Mouse (Mus musculus) liver, postnatal 0 days (tissue): ENCODE measurements around the gene Kctd4. TPM values are rescaled to one million over a fixed set of nuclear protein-coding genes. Genes with fewer than 3 reads are reported as not detected.

Source experiments
- ATAC-seq: fragments of 200-750 bp; cut with Nextera tagmentation; 2 replicates; pipeline ENCODE4 v1.8.0; 2017; ENCODE audit warnings: mild to moderate bottlenecking, moderate library complexity
- DNase-seq: peaks from one replicate; pipeline ENCODE4 v3.0.0-alpha.2; 2016
- H3K27ac ChIP-seq: fragments of 300-500 bp; sonication (generic); 2 replicates; pipeline ENCODE4 v1.5.1; 2014; ENCODE audit warnings: antibody characterized with exemption, moderate library complexity, mild to moderate bottlenecking, low read depth
- H3K27me3 ChIP-seq: fragments of 300-500 bp; sonication (generic); 2 replicates; pipeline ENCODE4 v1.6.1; 2014; ENCODE audit warnings: low read length, control low read depth, mixed read lengths; ENCODE audit not compliant: insufficient read depth
- H3K36me3 ChIP-seq: fragments of 300-500 bp; sonication (generic); replicated peaks from 2 replicates; pipeline ENCODE4 v1.6.1; 2014; ENCODE audit warnings: mild to moderate bottlenecking, control low read depth, low read length, moderate library complexity, mixed read lengths; ENCODE audit not compliant: insufficient read depth
- H3K4me1 ChIP-seq: fragments of 300-500 bp; sonication (generic); 2 replicates; pipeline ENCODE4 v1.6.1; 2014; ENCODE audit warnings: antibody characterized with exemption, mild to moderate bottlenecking, control low read depth; ENCODE audit not compliant: insufficient read depth
- H3K4me2 ChIP-seq: fragments of 300-500 bp; sonication (generic); 2 replicates; pipeline ENCODE4 v1.6.1; 2014; ENCODE audit warnings: low read depth, mild to moderate bottlenecking, low read length, moderate library complexity, mixed read lengths
- H3K4me3 ChIP-seq: fragments of 300-500 bp; sonication (generic); 2 replicates; pipeline ENCODE4 v1.5.1; 2014; ENCODE audit warnings: low read depth, low read length
- H3K9ac ChIP-seq: fragments of 300-500 bp; sonication (generic); replicated peaks from 2 replicates; pipeline ENCODE4 v1.6.1; 2014; ENCODE audit warnings: mild to moderate bottlenecking, moderate library complexity
- H3K9me3 ChIP-seq: fragments of 300-500 bp; sonication (generic); 2 replicates; pipeline ENCODE4 v1.6.1; 2016; ENCODE audit warnings: mild to moderate bottlenecking, control low read depth, low read length, mixed read lengths
- CTCF ChIP-seq: sonication (generic); IDR thresholded peaks from 2 replicates; pipeline ENCODE4 v1.5.1; 2016; ENCODE audit warnings: antibody characterized with exemption, low read depth
- EP300 ChIP-seq: IDR thresholded peaks from 2 replicates; pipeline ENCODE4 v1.6.1; 2016; ENCODE audit warnings: antibody characterized with exemption, low read depth, mild to moderate bottlenecking
- WGBS: fragments of 180-500 bp; shearing (Covaris S2); extraction: QIAGEN DNeasy Blood & Tissue Kit; methylation state at CpG from one replicate; pipeline ENCODE4 v1.1.7; 2014; ENCODE audit not compliant: insufficient replicate concordance; 5-methylcytosine and 5-hydroxymethylcytosine counted together
- polyA plus RNA-seq: library from polyadenylated mRNA; unstranded; fragments of >200 nt; fragmentation: Nextera tagmentation; extraction: Ambion mirVana; gene quantifications from 2 replicates; pipeline ENCODE4 v1.2.1, GENCODE M21; 2015

The Kctd4 gene
- polyA plus RNA-seq, 1 experiment from 2014 or later, result 0.18 TPM

- Histone ChIP-seq H3K27ac (no peak overlapping the region), H3K36me3 (no peaks in the 10 kb centered on the region), H3K4me3 (no peak overlapping the region), H3K27me3 (no peaks in the 10 kb centered on the region), H3K9me3 (no peaks in the 10 kb centered on the region), H3K4me1 (peaks cover 6% of the 10 kb centered on the region; the same call in 1 of the 2 replicates), H3K9ac (no peak overlapping the region), H3K4me2 (no peak overlapping the region)
- no peak for DNase-seq
- no peak for ATAC-seq
- 90% methylated on average over 9 of the region's 9 CpGs for WGBS
- TF ChIP-seq CTCF (no peak), EP300 (no peak)
Measured at GRCm38 (mm10) chr14:75962250-75962649, 7.4 kb downstream of the Kctd4 start.

- WGBS, result 80% methylated on average over 5 of the region's 5 CpGs
- H3K4me3 ChIP-seq, result no peak overlapping the region
- peaks cover 6% of the 10 kb centered on the region; the same call in 1 of the 2 replicates for H3K4me1 ChIP-seq
- H3K27ac ChIP-seq, result no peak overlapping the region
- H3K9me3 ChIP-seq, result no peaks in the 10 kb centered on the region
- H3K27me3 ChIP-seq, result no peaks in the 10 kb centered on the region
- no peak overlapping the region for H3K4me2 ChIP-seq
- H3K36me3 ChIP-seq, result no peaks in the 10 kb centered on the region
- ATAC-seq (no peak), DNase-seq (no peak)
- TF ChIP-seq CTCF (no peak), EP300 (no peak)
- no peak overlapping the region for H3K9ac ChIP-seq
Measured at GRCm38 (mm10) chr14:75963215-75963614, 8.4 kb downstream of the Kctd4 start.

GRCm38 (mm10) chr14:75964000-75964399 lies 9.2 kb downstream of the Kctd4 start:
- Histone ChIP-seq H3K27me3 (no peaks in the 10 kb centered on the region), H3K4me3 (no peak overlapping the region), H3K36me3 (no peaks in the 10 kb centered on the region), H3K4me2 (no peak overlapping the region), H3K27ac (no peak overlapping the region), H3K9me3 (no peaks in the 10 kb centered on the region), H3K4me1 (peaks cover 6% of the 10 kb centered on the region; the same call in 1 of the 2 replicates), H3K9ac (no peak overlapping the region)
- ATAC-seq (no peak), DNase-seq (no peak)
- 69% methylated on average over 5 of the region's 5 CpGs for WGBS
- TF ChIP-seq CTCF, result no peak
- TF ChIP-seq EP300, result no peak

- Histone ChIP-seq H3K27ac (no peak overlapping the region), H3K9ac (no peak overlapping the region), H3K4me2 (no peak overlapping the region), H3K27me3 (no peaks in the 10 kb centered on the region), H3K4me1 (peaks cover 4% of the 10 kb centered on the region; the same call in 1 of the 2 replicates), H3K36me3 (no peaks in the 10 kb centered on the region), H3K9me3 (no peaks in the 10 kb centered on the region), H3K4me3 (no peak overlapping the region)
- no peak for DNase-seq
- 82% methylated on average over 1 of the region's 1 CpGs for WGBS
- TF ChIP-seq CTCF, result no peak
- TF ChIP-seq EP300, result no peak
- ATAC-seq, result no peak
Measured at GRCm38 (mm10) chr14:75964433-75964832, 9.6 kb downstream of the Kctd4 start.

GRCm38 (mm10) chr14:75967291-75967690 lies 12.5 kb downstream of the Kctd4 start:
- Histone ChIP-seq H3K4me3 (no peak overlapping the region), H3K9me3 (no peaks in the 10 kb centered on the region), H3K9ac (no peak overlapping the region), H3K27me3 (no peaks in the 10 kb centered on the region), H3K4me2 (no peak overlapping the region), H3K27ac (no peak overlapping the region), H3K36me3 (no peaks in the 10 kb centered on the region), H3K4me1 (no peaks in the 10 kb centered on the region)
- 76% methylated on average over 5 of the region's 5 CpGs for WGBS
- TF ChIP-seq EP300 (no peak), CTCF (no peak)
- ATAC-seq, result no peak
- DNase-seq, result no peak

GRCm38 (mm10) chr14:75976107-75976506 lies 21.3 kb downstream of the Kctd4 start:
- TF ChIP-seq EP300, result no peak
- TF ChIP-seq CTCF, result no peak
- no peaks in the 10 kb centered on the region for H3K9me3 ChIP-seq
- DNase-seq (no peak), ATAC-seq (peak; percentile 41; the same call in 1 of the 2 replicates)
- no peak overlapping the region for H3K9ac ChIP-seq
- no peak overlapping the region for H3K27ac ChIP-seq
- H3K36me3 ChIP-seq, result 0 out of 2 replicates have a peak, but pooled peaks cover 3% of the 10 kb centered on the region
- 46% methylated on average over 3 of the region's 3 CpGs for WGBS
- no peak overlapping the region for H3K4me3 ChIP-seq
- no peak overlapping the region for H3K4me2 ChIP-seq
- H3K27me3 ChIP-seq, result no peaks in the 10 kb centered on the region
- no peaks in the 10 kb centered on the region for H3K4me1 ChIP-seq

- TF ChIP-seq EP300 (no peak), CTCF (no peak)
- Histone ChIP-seq H3K27me3 (no peaks in the 10 kb centered on the region), H3K4me3 (no peak overlapping the region), H3K4me1 (no peaks in the 10 kb centered on the region), H3K36me3 (0 out of 2 replicates have a peak, but pooled peaks cover 3% of the 10 kb centered on the region), H3K9me3 (no peaks in the 10 kb centered on the region), H3K9ac (no peak overlapping the region), H3K27ac (no peak overlapping the region), H3K4me2 (no peak overlapping the region)
- ATAC-seq (no peak), DNase-seq (no peak)
- WGBS, result 92% methylated on average over 3 of the region's 3 CpGs
Measured at GRCm38 (mm10) chr14:75981231-75981630, 26.4 kb downstream of the Kctd4 start.
